Mouse (Mus musculus): ENCODE results near the gene Myl4. TPM values are rescaled to one million over a fixed set of nuclear protein-coding genes. Genes with fewer than 3 reads are reported as not detected.

Myl4 gene
- total and polyA plus RNA-seq, 2 experiments, result 0.45 to 0.65 TPM

DNA sequence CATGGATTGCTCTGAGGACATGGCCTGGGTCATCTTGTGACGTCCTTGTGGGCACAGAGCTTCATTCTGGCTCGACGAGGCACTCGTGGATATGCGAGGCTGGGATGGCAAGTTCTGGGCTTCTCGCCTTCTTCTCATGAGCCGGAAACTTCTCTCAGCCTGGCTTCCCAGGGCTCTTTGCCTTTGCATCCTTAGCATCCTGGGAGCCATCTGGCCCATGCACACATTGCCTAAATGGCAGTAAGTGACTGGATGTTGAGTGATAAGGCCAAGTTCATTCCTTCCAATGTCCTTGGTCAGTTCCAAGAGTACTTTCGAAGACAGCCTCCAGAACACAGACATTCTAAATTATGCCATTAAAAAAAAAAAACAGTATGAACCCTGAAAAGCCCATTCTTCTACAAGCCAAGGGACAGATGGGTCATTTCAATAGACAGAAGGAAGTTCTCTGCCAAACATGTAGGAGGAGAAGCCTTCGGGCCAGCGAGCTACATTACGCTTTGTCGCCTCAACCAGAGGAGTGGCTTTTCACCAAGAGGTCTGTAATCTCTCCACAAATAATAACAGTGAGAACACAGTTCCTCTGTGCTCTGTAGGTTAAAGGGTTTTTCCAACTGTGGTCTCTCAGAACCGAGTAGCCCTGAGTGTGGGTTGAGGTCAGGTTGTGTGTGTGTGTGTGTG, 48.9 kb downstream of the Myl4 start:
- Histone ChIP-seq H3K9ac (ENCODE audit: low read depth, low read length) (no peak overlapping the region), H3K79me2 (ENCODE audit: control insufficient read depth, insufficient read depth, low read length) (no peaks in the 10 kb centered on the region), H3K27ac (replicated peaks; ENCODE audit: insufficient read depth, low read depth, low read length) (no peak overlapping the region), H3K4me1 (ENCODE audit: control insufficient read depth, insufficient read depth, low read length) (no peaks in the 10 kb centered on the region; the same call in 1 of the 2 replicates), H3K27me3 (ENCODE audit: control insufficient read depth, insufficient read depth, low read length) (no peaks in the 10 kb centered on the region; the same call in 1 of the 2 replicates), H3K36me3 (ENCODE audit: control insufficient read depth, insufficient read depth, low read length) (no peaks in the 10 kb centered on the region), H3K4me3 (ENCODE audit: insufficient read depth, low read depth, low read length) (no peak overlapping the region)
- no peak for TF ChIP-seq CTCF (IDR thresholded peaks at IDR 0.05; ENCODE audit: low read depth, low read length)
- no peak for TF ChIP-seq POLR2A (IDR thresholded peaks at IDR 0.05; ENCODE audit: extremely low read depth, insufficient read depth, low read length)
- 81% methylated on average over 13 of the region's 13 CpGs for WGBS
- peak; percentile 50 for DNase-seq (ENCODE audit: extremely low read depth, low read depth, low spot score)

DNA sequence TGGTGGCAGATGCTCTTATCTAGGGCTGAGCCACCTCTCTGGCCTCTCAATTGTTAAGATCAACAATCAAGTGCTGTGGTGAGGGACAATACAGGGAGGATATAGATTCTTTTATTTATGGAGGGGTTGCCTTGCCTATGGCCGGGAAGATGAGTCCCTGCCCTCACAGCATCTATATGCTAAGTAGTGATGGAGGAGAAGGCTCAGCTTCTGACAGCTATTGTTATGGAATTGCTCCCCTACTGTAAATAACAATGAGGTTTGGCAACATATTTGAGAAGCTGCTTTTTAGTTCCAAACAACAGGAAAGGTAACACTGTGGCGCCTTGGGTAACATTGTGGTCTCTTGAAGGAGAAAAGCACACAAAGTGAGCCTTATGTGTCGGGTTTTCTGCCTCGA, 50.2 kb downstream of the Myl4 start:
- H3K9ac ChIP-seq (ENCODE audit: low read depth, low read length), result no peak overlapping the region
- no peak for DNase-seq (ENCODE audit: extremely low read depth, low read depth, low spot score)
- WGBS, result 62% methylated on average over 4 of the region's 4 CpGs
- H3K27ac ChIP-seq (replicated peaks; ENCODE audit: insufficient read depth, low read depth, low read length), result no peak overlapping the region
- no peaks in the 10 kb centered on the region; the same call in 1 of the 2 replicates for H3K4me1 ChIP-seq (ENCODE audit: control insufficient read depth, insufficient read depth, low read length)
- TF ChIP-seq POLR2A (IDR thresholded peaks at IDR 0.05; ENCODE audit: extremely low read depth, insufficient read depth, low read length) (no peak), CTCF (IDR thresholded peaks at IDR 0.05; ENCODE audit: low read depth, low read length) (no peak)
- no peak overlapping the region for H3K4me3 ChIP-seq (ENCODE audit: insufficient read depth, low read depth, low read length)
- H3K79me2 ChIP-seq (ENCODE audit: control insufficient read depth, insufficient read depth, low read length), result no peaks in the 10 kb centered on the region
- H3K27me3 ChIP-seq (ENCODE audit: control insufficient read depth, insufficient read depth, low read length), result no peaks in the 10 kb centered on the region; the same call in 1 of the 2 replicates
- H3K36me3 ChIP-seq (ENCODE audit: control insufficient read depth, insufficient read depth, low read length), result no peaks in the 10 kb centered on the region

DNA sequence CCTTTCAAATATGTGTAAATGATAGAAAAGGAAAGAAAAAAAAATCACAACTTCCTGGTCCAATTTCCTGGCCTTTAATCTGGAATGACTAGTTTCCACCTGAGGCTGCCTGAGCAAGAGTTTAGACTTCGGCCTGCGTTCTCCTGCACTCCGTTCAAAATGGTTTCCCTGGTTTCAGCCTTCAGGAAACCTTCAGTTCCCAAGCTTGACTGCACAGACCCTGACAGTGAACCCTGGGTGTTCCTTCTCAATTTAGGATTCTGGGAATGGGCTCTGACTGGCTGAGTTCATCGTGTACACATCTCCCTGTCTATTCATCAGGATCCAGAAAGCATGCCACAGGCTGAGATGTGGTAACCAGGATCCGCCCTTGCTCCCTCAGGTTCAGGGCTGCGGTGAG, 53.7 kb downstream of the Myl4 start:
- no peak for DNase-seq (ENCODE audit: extremely low read depth, low read depth, low spot score)
- Histone ChIP-seq H3K79me2 (ENCODE audit: control insufficient read depth, insufficient read depth, low read length) (no peaks in the 10 kb centered on the region), H3K36me3 (ENCODE audit: control insufficient read depth, insufficient read depth, low read length) (no peaks in the 10 kb centered on the region), H3K27me3 (ENCODE audit: control insufficient read depth, insufficient read depth, low read length) (no peaks in the 10 kb centered on the region), H3K27ac (replicated peaks; ENCODE audit: insufficient read depth, low read depth, low read length) (no peak overlapping the region), H3K9ac (ENCODE audit: low read depth, low read length) (no peak overlapping the region), H3K4me3 (ENCODE audit: insufficient read depth, low read depth, low read length) (no peak overlapping the region), H3K4me1 (ENCODE audit: control insufficient read depth, insufficient read depth, low read length) (no peaks in the 10 kb centered on the region; the same call in 1 of the 2 replicates)
- TF ChIP-seq CTCF (IDR thresholded peaks at IDR 0.05; ENCODE audit: low read depth, low read length) (no peak), POLR2A (IDR thresholded peaks at IDR 0.05; ENCODE audit: extremely low read depth, insufficient read depth, low read length) (no peak)
- 66% methylated on average over 6 of the region's 6 CpGs for WGBS

- Histone ChIP-seq H3K79me2 (ENCODE audit: control insufficient read depth, insufficient read depth, low read length) (no peaks in the 10 kb centered on the region), H3K27ac (replicated peaks; ENCODE audit: insufficient read depth, low read depth, low read length) (no peak within 1 kb of the TSS; the same call in 1 of the 2 replicates), H3K4me3 (ENCODE audit: insufficient read depth, low read depth, low read length) (peak within 1 kb of the TSS; percentile 66), H3K4me1 (ENCODE audit: control insufficient read depth, insufficient read depth, low read length) (no peaks in the 10 kb centered on the region; the same call in 1 of the 2 replicates), H3K27me3 (ENCODE audit: control insufficient read depth, insufficient read depth, low read length) (no peaks in the 10 kb centered on the region), H3K36me3 (ENCODE audit: control insufficient read depth, insufficient read depth, low read length) (no peaks in the 10 kb centered on the region), H3K9ac (ENCODE audit: low read depth, low read length) (peak within 1 kb of the TSS; percentile 64)
- TF ChIP-seq CTCF (IDR thresholded peaks at IDR 0.05; ENCODE audit: low read depth, low read length) (no peak; the same call in 1 of the 2 replicates), POLR2A (IDR thresholded peaks at IDR 0.05; ENCODE audit: extremely low read depth, insufficient read depth, low read length) (no peak)
- no peak for DNase-seq (ENCODE audit: extremely low read depth, low read depth, low spot score)
- WGBS, result 2% methylated on average over 48 of the region's 51 CpGs
Observed at GRCm38 (mm10) chr11:104607491-104608245, 57.2 kb downstream of the Myl4 start, which contains the start of gene Itgb3. Gene Itgb3 (plus strand): TSS chr11:104608000.

GRCm38 (mm10) chr11:104608249-104608920, 57.9 kb downstream of the Myl4 start:
- Histone ChIP-seq H3K27ac (replicated peaks; ENCODE audit: insufficient read depth, low read depth, low read length) (no peak overlapping the region; the same call in 1 of the 2 replicates), H3K4me1 (ENCODE audit: control insufficient read depth, insufficient read depth, low read length) (no peaks in the 10 kb centered on the region; the same call in 1 of the 2 replicates), H3K9ac (ENCODE audit: low read depth, low read length) (peak overlapping the region; percentile 64), H3K27me3 (ENCODE audit: control insufficient read depth, insufficient read depth, low read length) (no peaks in the 10 kb centered on the region), H3K79me2 (ENCODE audit: control insufficient read depth, insufficient read depth, low read length) (no peaks in the 10 kb centered on the region), H3K36me3 (ENCODE audit: control insufficient read depth, insufficient read depth, low read length) (no peaks in the 10 kb centered on the region), H3K4me3 (ENCODE audit: insufficient read depth, low read depth, low read length) (peak overlapping the region; percentile 66)
- 6% methylated on average over 23 of the region's 23 CpGs for WGBS
- no peak for DNase-seq (ENCODE audit: extremely low read depth, low read depth, low spot score)
- no peak for TF ChIP-seq POLR2A (IDR thresholded peaks at IDR 0.05; ENCODE audit: extremely low read depth, insufficient read depth, low read length)
- TF ChIP-seq CTCF (IDR thresholded peaks at IDR 0.05; ENCODE audit: low read depth, low read length), result no peak
